Mouse (Mus musculus) lung, postnatal 0 days (tissue): ENCODE results near the gene St3gal6. TPM values are rescaled to one million over a fixed set of nuclear protein-coding genes. Genes with fewer than 3 reads are reported as not detected.

ENCODE experiments used
- ATAC-seq: fragments of 200-750 bp; cut with Nextera tagmentation; 2 replicates; pipeline ENCODE4 v1.8.0; 2017; ENCODE audit warnings: moderate library complexity
- DNase-seq: peaks from one replicate; pipeline ENCODE4 v3.0.0-alpha.2; 2016; ENCODE audit warnings: low spot score
- H3K27ac ChIP-seq: fragments of 300-500 bp; sonication (generic); 2 replicates; pipeline ENCODE4 v1.5.1; 2014; ENCODE audit warnings: antibody characterized with exemption, mild to moderate bottlenecking, low read length, mixed read lengths
- H3K27me3 ChIP-seq: fragments of 300-500 bp; sonication (generic); replicated peaks from 2 replicates; pipeline ENCODE4 v1.6.1; 2014; ENCODE audit warnings: low read length, mixed read lengths; ENCODE audit not compliant: insufficient read depth
- H3K36me3 ChIP-seq: fragments of 300-500 bp; sonication (generic); 2 replicates; pipeline ENCODE4 v1.6.1; 2014; ENCODE audit warnings: low read length, mixed read lengths; ENCODE audit not compliant: insufficient read depth
- H3K4me1 ChIP-seq: fragments of 300-500 bp; sonication (generic); 2 replicates; pipeline ENCODE4 v1.6.1; 2014; ENCODE audit warnings: antibody characterized with exemption, low read depth, low read length, mixed read lengths; ENCODE audit not compliant: insufficient read depth
- H3K4me2 ChIP-seq: fragments of 300-500 bp; sonication (generic); replicated peaks from 2 replicates; pipeline ENCODE4 v1.6.1; 2014; ENCODE audit warnings: low read depth, mild to moderate bottlenecking, low read length, moderate library complexity, mixed read lengths
- H3K4me3 ChIP-seq: fragments of 300-500 bp; sonication (generic); 2 replicates; pipeline ENCODE4 v1.5.1; 2014; ENCODE audit warnings: low read depth, low read length
- H3K9ac ChIP-seq: fragments of 300-500 bp; sonication (generic); replicated peaks from 2 replicates; pipeline ENCODE4 v1.6.1; 2014; ENCODE audit warnings: low read depth, mild to moderate bottlenecking
- H3K9me3 ChIP-seq: fragments of 300-500 bp; sonication (generic); 2 replicates; pipeline ENCODE4 v1.6.1; 2016; ENCODE audit warnings: low read length, mixed read lengths
- CTCF ChIP-seq: IDR thresholded peaks from 2 replicates; pipeline ENCODE4 v1.5.1; 2016; ENCODE audit warnings: antibody characterized with exemption, mild to moderate bottlenecking
- EP300 ChIP-seq: IDR thresholded peaks from 2 replicates; pipeline ENCODE4 v1.6.1; 2016; ENCODE audit warnings: antibody characterized with exemption, mild to moderate bottlenecking, control low read depth
- WGBS: fragments of 180-500 bp; shearing (Covaris S2); extraction: QIAGEN DNeasy Blood & Tissue Kit; methylation state at CpG from one replicate; pipeline ENCODE4 v1.1.7; 2014; 5-methylcytosine and 5-hydroxymethylcytosine counted together
- polyA plus RNA-seq: library from polyadenylated mRNA; unstranded; fragments of >200 nt; fragmentation: Nextera tagmentation; extraction: Ambion mirVana; gene quantifications from 2 replicates; pipeline ENCODE4 v1.2.1, GENCODE M21; 2015

St3gal6 gene
- polyA plus RNA-seq, 1 experiment from 2014 or later = 56.0 TPM

- peak; percentile 54 for DNase-seq
- H3K36me3 ChIP-seq = no peaks in the 10 kb centered on the region
- ATAC-seq = peak; percentile 62
- H3K4me3 ChIP-seq = no peak overlapping the region
- no peaks in the 10 kb centered on the region for H3K27me3 ChIP-seq
- no peak overlapping the region for H3K9ac ChIP-seq
- TF ChIP-seq EP300 (peak; percentile 95), CTCF (no peak)
- H3K27ac ChIP-seq = peak overlapping the region; percentile 74
- H3K4me1 ChIP-seq = peaks cover 18% of the 10 kb centered on the region; the same call in 1 of the 2 replicates
- no peaks in the 10 kb centered on the region for H3K9me3 ChIP-seq
- H3K4me2 ChIP-seq = no peak overlapping the region
These were observed 27.3 kb downstream of the St3gal6 start for GRCm38 (mm10) chr16:58496791-58497190.

GRCm38 (mm10) chr16:58487861-58488260, 36.2 kb downstream of the St3gal6 start:
- Histone ChIP-seq H3K4me1 (no peaks in the 10 kb centered on the region; the same call in 1 of the 2 replicates), H3K27me3 (no peaks in the 10 kb centered on the region), H3K9ac (no peak overlapping the region), H3K9me3 (no peaks in the 10 kb centered on the region), H3K4me2 (no peak overlapping the region), H3K27ac (no peak overlapping the region), H3K4me3 (no peak overlapping the region), H3K36me3 (no peaks in the 10 kb centered on the region; the same call in 1 of the 2 replicates)
- ATAC-seq (no peak), DNase-seq (no peak)
- 86% methylated on average over 6 of the region's 6 CpGs for WGBS
- TF ChIP-seq CTCF (no peak), EP300 (no peak)

GRCm38 (mm10) chr16:58482296-58482695, 41.7 kb downstream of the St3gal6 start:
- H3K4me1 ChIP-seq = peaks cover 10% of the 10 kb centered on the region; the same call in 1 of the 2 replicates
- no peaks in the 10 kb centered on the region for H3K27me3 ChIP-seq
- TF ChIP-seq CTCF (no peak), EP300 (no peak)
- ATAC-seq = no peak; the same call in 1 of the 2 replicates
- H3K9ac ChIP-seq = no peak overlapping the region
- no peaks in the 10 kb centered on the region for H3K9me3 ChIP-seq
- H3K27ac ChIP-seq = peak overlapping the region; percentile 74
- H3K36me3 ChIP-seq = peaks cover 5% of the 10 kb centered on the region; the same call in 1 of the 2 replicates
- DNase-seq = no peak
- no peak overlapping the region for H3K4me3 ChIP-seq
- H3K4me2 ChIP-seq = no peak overlapping the region
- 40% methylated on average over 3 of the region's 3 CpGs for WGBS

- no peak overlapping the region for H3K4me2 ChIP-seq
- peaks cover 10% of the 10 kb centered on the region; the same call in 1 of the 2 replicates for H3K4me1 ChIP-seq
- ATAC-seq = no peak
These were observed 42.2 kb downstream of the St3gal6 start for GRCm38 (mm10) chr16:58481906-58482270.

GRCm38 (mm10) chr16:58481219-58481905, 42.7 kb downstream of the St3gal6 start:
- H3K4me2 ChIP-seq = no peak overlapping the region
- DNase-seq (peak; percentile 43), ATAC-seq (peak; percentile 41)
- H3K9ac ChIP-seq = no peak overlapping the region
- H3K4me3 ChIP-seq = no peak overlapping the region
- peaks cover 12% of the 10 kb centered on the region; the same call in 1 of the 2 replicates for H3K4me1 ChIP-seq
- TF ChIP-seq CTCF = no peak
- TF ChIP-seq EP300 = no peak
- H3K27me3 ChIP-seq = no peaks in the 10 kb centered on the region
- H3K27ac ChIP-seq = peak overlapping the region; percentile 74
- 46% methylated on average over 9 of the region's 9 CpGs for WGBS
- H3K9me3 ChIP-seq = no peaks in the 10 kb centered on the region
- peaks cover 5% of the 10 kb centered on the region; the same call in 1 of the 2 replicates for H3K36me3 ChIP-seq

More at GRCm38 (mm10) chr16:58481906-58482270, 42.2 kb downstream of the St3gal6 start:
- no peak for TF ChIP-seq EP300
- no peak for TF ChIP-seq CTCF
- no peaks in the 10 kb centered on the region for H3K27me3 ChIP-seq
- peak; percentile 39 for DNase-seq
- 30% methylated on average over 5 of the region's 5 CpGs for WGBS
- H3K36me3 ChIP-seq = peaks cover 5% of the 10 kb centered on the region; the same call in 1 of the 2 replicates
- peak overlapping the region; percentile 74 for H3K27ac ChIP-seq
- no peak overlapping the region for H3K9ac ChIP-seq
- H3K4me3 ChIP-seq = no peak overlapping the region
- no peaks in the 10 kb centered on the region for H3K9me3 ChIP-seq

- TF ChIP-seq EP300 = no peak
- no peak for TF ChIP-seq CTCF
- peaks cover 15% of the 10 kb centered on the region; the same call in 1 of the 2 replicates for H3K4me1 ChIP-seq
- H3K27ac ChIP-seq = no peak overlapping the region
- no peak overlapping the region for H3K4me3 ChIP-seq
- no peak overlapping the region for H3K9ac ChIP-seq
- H3K4me2 ChIP-seq = no peak overlapping the region
- H3K36me3 ChIP-seq = peaks cover 5% of the 10 kb centered on the region; the same call in 1 of the 2 replicates
- H3K9me3 ChIP-seq = no peaks in the 10 kb centered on the region
- ATAC-seq (no peak), DNase-seq (no peak)
- 80% methylated on average over 4 of the region's 4 CpGs for WGBS
- no peaks in the 10 kb centered on the region for H3K27me3 ChIP-seq
These were observed 44.1 kb downstream of the St3gal6 start for GRCm38 (mm10) chr16:58479898-58480448.
